Mouse (Mus musculus): ENCODE results near the gene Tmprss9. TPM values are rescaled to one million over a fixed set of nuclear protein-coding genes. Genes with fewer than 3 reads are reported as not detected.

The Tmprss9 gene
- polyA plus RNA-seq, 1 experiment from 2014 or later, result 2.0 TPM

DNA sequence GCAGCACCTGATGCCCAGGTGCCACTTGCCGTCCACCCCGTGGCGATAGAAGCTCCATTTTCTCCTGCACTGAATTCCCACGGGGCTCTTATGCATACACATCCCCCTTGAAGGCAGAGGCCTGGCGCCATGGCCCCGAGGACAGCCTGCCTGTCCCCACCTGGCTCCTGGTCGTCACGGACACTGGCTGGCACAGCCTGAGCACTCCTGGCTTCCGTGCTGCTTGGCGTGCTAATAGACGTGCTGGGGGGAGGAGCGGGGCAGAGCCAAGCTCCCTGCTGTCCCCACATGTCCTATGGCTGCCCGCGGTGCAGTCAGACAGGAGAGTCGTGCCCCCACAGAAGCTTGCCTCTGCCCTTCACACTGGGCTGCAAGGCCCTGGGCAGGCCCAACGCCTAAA is 7.2 kb upstream of the Tmprss9 start:
- Histone ChIP-seq H3K4me2 (replicated peaks; ENCODE audit: low read depth) (no peak overlapping the region), H3K36me3 (ENCODE audit: control insufficient read depth, insufficient read depth, low read length) (peaks cover 21% of the 10 kb centered on the region), H3K27me3 (ENCODE audit: control insufficient read depth, insufficient read depth, low read length) (no peaks in the 10 kb centered on the region), H3K9ac (ENCODE audit: low read length) (no peak overlapping the region), H3K9me3 (ENCODE audit: control insufficient read depth, low read length) (no peaks in the 10 kb centered on the region), H3K4me3 (ENCODE audit: low read depth, low read length) (no peak overlapping the region), H3K4me1 (replicated peaks; ENCODE audit: control insufficient read depth, insufficient read depth) (no peaks in the 10 kb centered on the region), H3K27ac (replicated peaks) (no peak overlapping the region)
- no peak for DNase-seq (ENCODE audit: low spot score)
- ATAC-seq (ENCODE audit: low FRiP score, low TSS enrichment), result no peak
- WGBS, result 87% methylated on average over 16 of the region's 16 CpGs
- no peak for TF ChIP-seq CTCF (IDR thresholded peaks at IDR 0.05; ENCODE audit: low read depth)
- TF ChIP-seq EP300 (optimal IDR thresholded peaks at IDR 0.05), result no peak

DNA sequence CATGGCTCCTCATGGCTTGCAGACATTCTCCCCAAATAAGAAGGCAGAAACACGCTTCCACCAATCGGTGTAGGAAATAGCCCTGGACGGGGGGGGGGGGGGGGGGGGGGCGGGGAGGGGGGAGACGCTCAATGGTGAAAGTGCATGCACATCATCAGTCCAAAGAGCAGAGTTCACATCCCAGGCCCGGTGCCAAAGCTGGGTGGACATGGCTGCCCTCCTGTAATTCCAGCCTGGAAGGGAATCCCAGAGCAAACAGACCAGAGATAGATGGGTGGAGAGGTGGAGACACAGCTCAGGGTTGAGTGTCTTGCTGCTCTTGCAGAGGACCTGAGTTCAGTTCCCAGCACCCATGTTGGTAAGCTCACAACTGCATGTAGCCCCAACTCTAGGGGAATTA is 655 bp upstream of the Tmprss9 start:
- Histone ChIP-seq H3K9me3 (ENCODE audit: control insufficient read depth, low read length) (no peaks in the 10 kb centered on the region), H3K27ac (replicated peaks) (no peak overlapping the region), H3K4me3 (ENCODE audit: low read depth, low read length) (no peak overlapping the region), H3K4me1 (replicated peaks; ENCODE audit: control insufficient read depth, insufficient read depth) (no peaks in the 10 kb centered on the region), H3K9ac (ENCODE audit: low read length) (no peak overlapping the region), H3K4me2 (replicated peaks; ENCODE audit: low read depth) (no peak overlapping the region), H3K36me3 (ENCODE audit: control insufficient read depth, insufficient read depth, low read length) (peaks cover 4% of the 10 kb centered on the region; the same call in 1 of the 2 replicates), H3K27me3 (ENCODE audit: control insufficient read depth, insufficient read depth, low read length) (no peaks in the 10 kb centered on the region)
- WGBS, result 70% methylated on average over 2 of the region's 6 CpGs
- ATAC-seq (ENCODE audit: low FRiP score, low TSS enrichment) (no peak), DNase-seq (ENCODE audit: low spot score) (no peak)
- TF ChIP-seq EP300 (optimal IDR thresholded peaks at IDR 0.05) (no peak), CTCF (IDR thresholded peaks at IDR 0.05; ENCODE audit: low read depth) (no peak)

DNA sequence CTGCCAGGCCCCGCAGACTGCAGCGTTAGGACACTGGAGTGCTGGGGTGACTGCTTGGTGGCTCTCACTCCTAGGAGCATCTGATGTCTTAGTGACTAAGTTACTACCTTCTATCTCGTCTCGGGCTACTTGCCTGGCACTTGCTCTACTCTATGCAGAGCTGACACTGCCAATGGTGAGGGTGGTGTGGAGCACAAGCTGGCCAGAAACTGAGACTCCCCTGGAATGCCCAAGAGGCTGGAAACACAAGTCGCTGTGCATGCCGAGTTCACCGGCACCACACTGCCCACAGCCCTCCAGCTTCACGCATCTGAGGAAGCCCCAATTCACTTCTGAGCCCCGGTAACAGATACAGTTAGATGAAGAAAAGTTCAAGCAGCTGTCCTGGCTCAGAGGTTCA is 2.4 kb downstream of the Tmprss9 start:
- Histone ChIP-seq H3K9me3 (ENCODE audit: control insufficient read depth, low read length) (no peaks in the 10 kb centered on the region), H3K27me3 (ENCODE audit: control insufficient read depth, insufficient read depth, low read length) (no peaks in the 10 kb centered on the region), H3K4me3 (ENCODE audit: low read depth, low read length) (no peak overlapping the region), H3K9ac (ENCODE audit: low read length) (no peak overlapping the region), H3K4me2 (replicated peaks; ENCODE audit: low read depth) (no peak overlapping the region), H3K36me3 (ENCODE audit: control insufficient read depth, insufficient read depth, low read length) (no peaks in the 10 kb centered on the region), H3K27ac (replicated peaks) (no peak overlapping the region), H3K4me1 (replicated peaks; ENCODE audit: control insufficient read depth, insufficient read depth) (no peaks in the 10 kb centered on the region)
- no peak for TF ChIP-seq CTCF (IDR thresholded peaks at IDR 0.05; ENCODE audit: low read depth)
- no peak for TF ChIP-seq EP300 (optimal IDR thresholded peaks at IDR 0.05)
- ATAC-seq (ENCODE audit: low FRiP score, low TSS enrichment) (no peak), DNase-seq (ENCODE audit: low spot score) (no peak)
- WGBS, result 69% methylated on average over 9 of the region's 9 CpGs

DNA sequence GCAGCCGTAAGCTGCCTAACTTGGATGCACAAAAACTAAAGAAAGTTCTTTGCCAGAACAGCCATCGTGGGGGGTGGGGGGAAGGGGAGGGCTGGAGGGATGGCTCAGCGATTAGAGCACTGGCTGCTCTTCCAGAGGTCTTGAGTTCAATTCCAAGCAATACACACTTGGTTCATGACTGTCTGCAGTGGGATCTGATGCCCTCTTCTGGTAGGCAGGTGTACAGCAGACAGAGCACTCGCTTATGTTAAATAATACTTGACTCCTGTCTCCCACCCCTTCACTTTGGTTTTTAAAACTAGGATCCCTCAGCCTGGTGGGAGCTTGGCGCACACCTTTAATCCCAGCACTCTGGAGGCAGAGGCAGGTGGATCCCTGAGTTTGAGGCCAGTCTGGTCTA is 4.4 kb downstream of the Tmprss9 start:
- H3K36me3 ChIP-seq (ENCODE audit: control insufficient read depth, insufficient read depth, low read length), result no peaks in the 10 kb centered on the region
- no peak for ATAC-seq (ENCODE audit: low FRiP score, low TSS enrichment)
- H3K4me1 ChIP-seq (replicated peaks; ENCODE audit: control insufficient read depth, insufficient read depth), result no peaks in the 10 kb centered on the region
- 26% methylated on average over 5 of the region's 5 CpGs for WGBS
- peak; percentile 63 for DNase-seq (ENCODE audit: low spot score)
- no peak overlapping the region for H3K9ac ChIP-seq (ENCODE audit: low read length)
- no peaks in the 10 kb centered on the region for H3K9me3 ChIP-seq (ENCODE audit: control insufficient read depth, low read length)
- H3K27ac ChIP-seq (replicated peaks), result no peak overlapping the region
- no peak overlapping the region for H3K4me2 ChIP-seq (replicated peaks; ENCODE audit: low read depth)
- no peaks in the 10 kb centered on the region for H3K27me3 ChIP-seq (ENCODE audit: control insufficient read depth, insufficient read depth, low read length)
- TF ChIP-seq EP300 (optimal IDR thresholded peaks at IDR 0.05), result no peak
- peak; percentile 85 for TF ChIP-seq CTCF (IDR thresholded peaks at IDR 0.05; ENCODE audit: low read depth)
- H3K4me3 ChIP-seq (ENCODE audit: low read depth, low read length), result no peak overlapping the region

DNA sequence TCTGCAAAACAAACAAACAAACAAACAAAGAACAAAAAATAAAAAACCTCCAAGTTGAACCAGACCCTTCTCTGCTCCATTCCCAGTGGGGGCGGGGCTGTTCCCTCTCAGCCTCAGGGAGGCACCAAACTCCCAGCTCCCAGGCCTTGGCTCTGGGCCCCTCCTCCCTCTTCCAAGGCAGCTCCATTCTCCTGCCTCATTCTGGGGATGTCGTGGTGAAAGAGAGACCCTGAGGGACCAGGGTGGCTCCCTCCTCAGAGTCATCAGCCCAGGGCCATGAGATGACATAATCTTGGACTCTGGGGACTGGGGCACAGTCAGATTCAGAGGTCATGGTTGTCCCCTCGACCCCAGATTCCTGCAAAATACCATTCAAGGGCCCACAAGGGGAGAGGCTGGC is 4.9 kb downstream of the Tmprss9 start:
- Histone ChIP-seq H3K27ac (replicated peaks) (no peak overlapping the region), H3K9ac (ENCODE audit: low read length) (no peak overlapping the region), H3K36me3 (ENCODE audit: control insufficient read depth, insufficient read depth, low read length) (no peaks in the 10 kb centered on the region), H3K9me3 (ENCODE audit: control insufficient read depth, low read length) (no peaks in the 10 kb centered on the region), H3K27me3 (ENCODE audit: control insufficient read depth, insufficient read depth, low read length) (no peaks in the 10 kb centered on the region), H3K4me1 (replicated peaks; ENCODE audit: control insufficient read depth, insufficient read depth) (no peaks in the 10 kb centered on the region), H3K4me3 (ENCODE audit: low read depth, low read length) (no peak overlapping the region), H3K4me2 (replicated peaks; ENCODE audit: low read depth) (no peak overlapping the region)
- no peak for TF ChIP-seq EP300 (optimal IDR thresholded peaks at IDR 0.05)
- TF ChIP-seq CTCF (IDR thresholded peaks at IDR 0.05; ENCODE audit: low read depth), result no peak
- WGBS, result 27% methylated on average over 3 of the region's 3 CpGs
- ATAC-seq (ENCODE audit: low FRiP score, low TSS enrichment) (no peak), DNase-seq (ENCODE audit: low spot score) (no peak)

DNA sequence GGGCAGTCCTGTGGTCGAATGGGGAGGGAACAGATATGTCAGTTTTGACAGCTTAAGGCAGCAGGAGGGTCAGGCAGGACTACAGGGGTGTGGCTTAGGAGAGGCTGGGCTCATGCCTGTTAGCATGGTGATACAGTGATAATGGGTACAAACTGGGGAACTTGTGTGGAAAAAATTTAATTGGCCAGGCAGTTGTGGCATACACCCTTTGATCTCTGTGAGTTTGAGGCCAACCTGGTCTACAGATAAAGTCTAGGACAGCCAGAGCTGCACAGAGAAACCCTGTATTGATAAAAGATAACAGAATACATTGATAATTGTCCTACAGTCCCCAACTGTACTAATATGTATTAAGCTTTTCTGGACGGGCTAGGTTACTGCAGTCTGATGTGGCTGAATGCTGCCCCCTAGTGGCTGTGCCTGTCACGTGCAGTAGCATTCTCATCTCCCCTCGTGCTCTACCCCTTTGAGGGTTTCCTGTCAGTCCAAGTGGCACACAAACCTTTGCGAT is 8.5 kb downstream of the Tmprss9 start:
- 12% methylated on average over 5 of the region's 5 CpGs for WGBS

More for the DNA sequence above, 8.5 kb downstream of the Tmprss9 start:
- H3K9ac ChIP-seq (ENCODE audit: low read length), result no peak overlapping the region
- TF ChIP-seq CTCF (IDR thresholded peaks at IDR 0.05; ENCODE audit: low read depth), result peak; percentile 87
- no peak for TF ChIP-seq EP300 (optimal IDR thresholded peaks at IDR 0.05)
- ATAC-seq (ENCODE audit: low FRiP score, low TSS enrichment), result peak; percentile 56; the same call in 1 of the 2 replicates
- H3K9me3 ChIP-seq (ENCODE audit: control insufficient read depth, low read length), result no peaks in the 10 kb centered on the region
- no peaks in the 10 kb centered on the region for H3K36me3 ChIP-seq (ENCODE audit: control insufficient read depth, insufficient read depth, low read length)
- no peak overlapping the region for H3K4me3 ChIP-seq (ENCODE audit: low read depth, low read length)
- H3K4me2 ChIP-seq (replicated peaks; ENCODE audit: low read depth), result no peak overlapping the region
- H3K27me3 ChIP-seq (ENCODE audit: control insufficient read depth, insufficient read depth, low read length), result no peaks in the 10 kb centered on the region
- no peaks in the 10 kb centered on the region for H3K4me1 ChIP-seq (replicated peaks; ENCODE audit: control insufficient read depth, insufficient read depth)
- H3K27ac ChIP-seq (replicated peaks), result no peak overlapping the region
- peak; percentile 72 for DNase-seq (ENCODE audit: low spot score)
